Mouse (Mus musculus): ENCODE results near the gene Agap2.

The Agap2 gene

DNA sequence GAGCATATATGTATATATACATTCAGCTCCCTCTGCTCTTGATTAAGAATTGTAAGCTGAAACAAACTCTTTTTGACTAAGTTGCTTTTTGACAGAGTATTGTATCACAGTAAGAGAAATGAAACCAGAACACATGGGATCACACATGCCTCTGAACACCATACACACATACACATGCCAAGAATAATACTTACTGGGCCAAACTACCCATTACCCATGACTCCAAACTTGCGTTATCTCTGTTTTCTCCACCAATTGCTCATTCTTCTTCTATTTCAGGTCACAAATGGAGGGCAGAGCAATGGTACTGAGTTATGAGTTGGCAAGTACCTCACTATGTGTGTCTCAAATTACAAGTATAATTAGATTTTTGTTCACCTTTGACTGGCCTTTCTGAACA lies 1.1 kb upstream of the Agap2 start:
- in situ Hi-C loops (cut with MboI, MseI): loop anchor here (10.0 kb wide), 1 partner anchor 1301 kb away; the partner anchor contains the start of gene Ankrd52

- in situ Hi-C loops (cut with MboI, MseI): loop anchor here (5.0 to 10.0 kb wide), 2 partner anchors 37 to 1299 kb away; partner anchors contain the start of gene Ankrd52
Observed at GRCm38 (mm10) chr10:127075651-127076050, 567 bp downstream of the Agap2 start.

- in situ Hi-C loops (cut with MboI, MseI): loop anchor here (5.0 to 10.0 kb wide), 2 partner anchors 36 to 1299 kb away; partner anchors contain the start of gene Ankrd52
Observed at GRCm38 (mm10) chr10:127076082-127076481, 998 bp downstream of the Agap2 start.

- in situ Hi-C loops (cut with MboI, MseI): loop anchor here (5.0 to 10.0 kb wide), 2 partner anchors 35 to 1297 kb away; partner anchors contain the start of gene Ankrd52
Observed at GRCm38 (mm10) chr10:127077515-127077914, 2.4 kb downstream of the Agap2 start.

GRCm38 (mm10) chr10:127078001-127078676 lies 3.1 kb downstream of the Agap2 start:
- in situ Hi-C loops (cut with MboI, MseI): loop anchor here (5.0 to 10.0 kb wide), 2 partner anchors 34 to 1297 kb away; partner anchors contain the start of gene Ankrd52

- in situ Hi-C loops (cut with MboI, MseI): loop anchor here (5.0 to 10.0 kb wide), 2 partner anchors 33 to 1296 kb away; partner anchors contain the start of gene Ankrd52
Observed at GRCm38 (mm10) chr10:127078677-127079575, 3.8 kb downstream of the Agap2 start.

- in situ Hi-C loops (cut with MboI, MseI): loop anchor here (5.0 to 10.0 kb wide), 2 partner anchors 32 to 1295 kb away; partner anchors contain the start of gene Ankrd52
Observed at GRCm38 (mm10) chr10:127079665-127080391, 4.7 kb downstream of the Agap2 start.

DNA sequence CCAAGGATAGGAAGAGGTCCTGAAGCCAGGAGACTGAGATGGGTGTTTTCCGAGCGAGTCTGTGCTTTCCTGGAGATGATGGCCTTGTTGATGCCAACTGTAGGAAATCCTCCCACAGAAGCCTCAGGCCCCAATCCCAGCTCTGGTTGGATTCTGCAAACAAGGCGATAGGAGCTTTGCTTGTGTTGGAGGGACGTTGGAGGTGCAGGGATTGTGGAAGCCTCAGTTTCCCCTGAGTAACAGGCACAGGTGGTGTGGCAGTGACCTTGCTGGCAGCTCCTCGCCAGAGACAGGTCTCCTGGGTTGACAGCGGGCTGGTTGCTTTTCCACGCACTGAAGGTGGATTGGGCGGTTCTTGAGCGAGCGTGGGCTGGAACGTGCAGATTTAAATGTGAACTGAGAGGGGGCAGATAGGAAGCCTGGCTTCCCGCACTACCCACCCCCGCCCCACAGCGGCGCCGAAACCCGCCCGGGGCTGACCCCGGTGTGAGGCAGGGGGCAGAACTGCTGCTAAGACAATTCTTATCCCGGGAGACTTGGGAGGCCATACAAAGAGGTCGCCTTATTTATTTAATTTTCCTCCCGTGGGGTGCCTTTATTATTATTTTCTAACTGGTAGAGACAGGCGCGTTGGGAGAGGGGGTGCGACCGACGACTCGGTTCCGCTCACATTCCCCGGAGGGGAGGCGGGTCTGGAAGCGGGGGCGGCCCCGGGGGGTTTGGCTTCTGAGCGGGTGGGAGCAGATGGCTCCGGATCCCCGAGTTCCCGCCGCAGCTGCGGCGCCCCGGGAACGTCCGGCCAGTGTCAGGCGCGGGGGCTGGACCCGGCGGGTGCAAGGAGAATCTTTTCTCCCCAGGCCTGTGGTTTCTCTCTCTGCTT lies 6.1 kb downstream of the Agap2 start:
- in situ Hi-C loops (cut with MboI, MseI): no loop called here

DNA sequence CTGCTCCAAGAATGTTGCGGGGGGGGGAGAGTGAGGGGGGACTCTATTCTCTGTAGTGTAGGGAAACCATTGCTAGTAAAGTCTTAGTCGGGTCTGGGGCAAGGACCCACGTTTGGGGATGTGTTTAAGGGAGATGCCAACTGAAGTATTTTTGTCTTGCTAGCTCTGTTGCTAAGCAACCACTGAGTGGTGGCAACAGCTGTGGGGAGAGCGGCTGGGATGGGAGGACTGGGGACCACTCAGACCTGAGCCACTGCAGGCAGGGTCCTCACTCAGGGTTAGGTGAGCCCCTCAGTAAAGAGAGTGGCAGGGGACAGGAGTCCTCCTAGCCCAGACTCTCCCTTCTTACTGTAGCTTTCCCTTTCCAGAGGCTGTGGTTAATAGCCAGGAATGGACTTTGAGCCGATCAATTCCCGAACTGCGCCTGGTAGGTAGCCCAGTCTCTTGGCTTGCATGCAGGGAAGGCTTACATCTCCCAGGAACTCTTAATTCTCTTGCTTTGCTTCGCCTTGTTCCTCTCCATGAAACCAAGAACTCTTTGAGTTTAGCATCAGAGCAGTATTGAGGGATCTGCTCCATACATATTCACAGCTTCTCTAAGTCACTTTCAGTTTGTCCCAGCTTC lies 7.0 kb downstream of the Agap2 start:
- in situ Hi-C loops (cut with MboI, MseI): no loop called here

GRCm38 (mm10) chr10:127083292-127083914 lies 8.3 kb downstream of the Agap2 start:
- in situ Hi-C loops (cut with MboI, MseI): no loop called here

DNA sequence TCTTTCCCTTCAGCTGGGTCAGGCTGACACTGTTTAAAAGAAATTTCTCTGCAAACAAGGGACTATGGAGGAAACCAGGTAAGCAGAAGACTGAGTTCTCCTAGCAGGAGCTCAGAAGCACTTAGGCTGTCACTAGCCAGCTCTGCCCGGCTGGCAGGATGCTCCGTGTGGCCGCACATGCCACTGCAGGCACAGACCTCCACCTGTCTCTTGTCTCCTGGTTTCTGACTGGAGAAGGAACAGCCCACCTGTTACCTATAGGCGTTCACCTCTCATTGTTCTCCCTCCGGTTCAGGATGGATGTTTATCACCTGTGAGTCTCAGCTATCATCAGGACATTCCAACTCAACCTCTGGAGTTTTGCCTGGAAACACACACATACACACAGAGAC lies 8.8 kb downstream of the Agap2 start:
- in situ Hi-C loops (cut with MboI, MseI): no loop called here

DNA sequence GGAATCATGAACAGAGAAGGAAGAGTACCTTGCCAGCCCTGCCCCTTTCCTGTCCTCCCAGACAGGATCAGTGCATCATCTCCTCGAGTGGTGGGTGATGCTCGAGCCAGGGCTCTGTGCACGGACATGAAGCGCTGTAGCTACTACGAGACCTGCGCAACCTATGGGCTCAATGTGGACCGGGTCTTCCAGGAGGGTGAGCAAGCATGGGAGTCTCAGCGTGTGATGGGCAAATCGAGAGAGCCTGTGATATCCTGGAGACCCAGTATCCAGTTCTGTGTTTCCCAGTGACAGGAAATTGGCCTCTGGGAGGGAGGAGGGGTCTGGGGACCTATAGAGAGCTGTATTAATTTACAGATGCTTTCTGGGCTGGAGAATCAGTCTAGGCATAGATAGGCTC lies 10.0 kb downstream of the Agap2 start:
- in situ Hi-C loops (cut with MboI, MseI): no loop called here

GRCm38 (mm10) chr10:127085633-127086032 lies 10.5 kb downstream of the Agap2 start:
- in situ Hi-C loops (cut with MboI, MseI): no loop called here

GRCm38 (mm10) chr10:127090560-127091411 lies 15.7 kb downstream of the Agap2 start:
- in situ Hi-C loops (cut with MboI, MseI): no loop called here

DNA sequence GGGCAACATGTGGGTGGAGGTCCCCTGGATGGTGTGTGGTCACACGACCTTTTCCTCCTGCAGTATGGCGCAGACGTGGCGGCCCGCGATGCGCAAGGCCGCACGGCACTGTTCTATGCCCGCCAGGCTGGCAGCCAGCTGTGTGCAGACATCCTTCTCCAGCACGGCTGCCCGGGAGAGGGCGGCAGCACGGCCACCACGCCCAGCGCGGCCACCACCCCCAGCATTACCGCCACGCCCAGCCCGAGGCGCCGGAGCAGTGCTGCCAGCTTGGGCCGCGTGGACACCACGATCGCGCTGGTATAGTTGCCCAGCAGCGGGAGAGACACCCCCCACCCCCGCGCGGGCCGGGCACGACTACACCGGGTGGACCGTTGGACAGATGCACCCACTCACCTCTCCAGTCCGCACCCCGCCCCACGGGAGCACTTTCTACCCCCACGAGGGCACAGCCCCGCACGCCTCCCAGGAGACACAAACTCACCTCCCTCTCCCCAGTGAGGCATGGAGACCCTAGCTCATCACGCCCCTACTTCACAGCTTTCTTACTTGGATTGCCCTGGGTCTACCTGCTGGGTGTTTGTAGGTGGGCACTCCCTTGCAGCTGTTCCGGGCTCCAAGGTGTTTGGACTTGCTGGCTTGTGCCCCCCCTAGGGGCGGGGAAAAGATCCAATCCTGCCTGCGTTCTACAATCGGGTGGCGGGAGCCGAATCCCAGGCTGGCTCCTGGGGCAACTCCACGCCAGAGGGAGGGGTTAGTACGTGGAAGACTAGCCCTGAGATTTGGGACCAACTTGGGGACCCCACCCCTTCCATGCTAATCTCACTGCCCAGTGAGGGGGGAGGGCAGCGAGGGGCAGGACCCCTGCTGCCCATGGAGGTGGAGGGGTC lies 16.7 kb downstream of the Agap2 start:
- in situ Hi-C loops (cut with MboI, MseI): no loop called here

DNA sequence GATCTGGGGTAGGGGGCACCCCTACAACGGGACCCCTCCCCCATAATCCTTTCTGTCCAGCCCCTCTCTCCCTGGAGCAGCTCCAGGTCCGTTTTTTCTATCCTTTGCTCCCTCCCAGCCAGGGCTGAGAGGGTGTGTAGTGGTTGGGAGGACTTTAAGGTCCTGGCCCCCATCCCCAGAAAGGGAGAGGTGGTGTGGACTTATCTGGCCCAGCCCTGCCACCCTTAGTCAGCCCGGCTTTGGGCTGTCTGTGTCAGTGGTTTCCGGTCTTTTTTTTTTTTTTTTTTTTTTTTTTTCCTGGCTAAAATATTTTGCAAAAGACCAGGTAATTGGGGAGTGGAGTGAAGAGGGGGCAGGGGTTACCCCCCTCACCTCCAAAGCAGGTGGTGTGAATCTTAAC lies 17.7 kb downstream of the Agap2 start:
- in situ Hi-C loops (cut with MboI, MseI): no loop called here

- in situ Hi-C loops (cut with MboI, MseI): no loop called here
Observed at GRCm38 (mm10) chr10:127094382-127094802, 19.3 kb downstream of the Agap2 start.

GRCm38 (mm10) chr10:127098514-127098913 lies 23.4 kb downstream of the Agap2 start:
- in situ Hi-C loops (cut with MboI, MseI): no loop called here

All from T-helper 2 cell (primary cell).